Mouse (Mus musculus): Measurements from ENCODE around the gene Gm20521. TPM values are rescaled to one million over a fixed set of nuclear protein-coding genes. Genes with fewer than 3 reads are reported as not detected.

Gm20521 gene
- 2.0 and 2.2 TPM in 2 replicates for polyA plus RNA-seq (2012; rRNA removed)

DNA sequence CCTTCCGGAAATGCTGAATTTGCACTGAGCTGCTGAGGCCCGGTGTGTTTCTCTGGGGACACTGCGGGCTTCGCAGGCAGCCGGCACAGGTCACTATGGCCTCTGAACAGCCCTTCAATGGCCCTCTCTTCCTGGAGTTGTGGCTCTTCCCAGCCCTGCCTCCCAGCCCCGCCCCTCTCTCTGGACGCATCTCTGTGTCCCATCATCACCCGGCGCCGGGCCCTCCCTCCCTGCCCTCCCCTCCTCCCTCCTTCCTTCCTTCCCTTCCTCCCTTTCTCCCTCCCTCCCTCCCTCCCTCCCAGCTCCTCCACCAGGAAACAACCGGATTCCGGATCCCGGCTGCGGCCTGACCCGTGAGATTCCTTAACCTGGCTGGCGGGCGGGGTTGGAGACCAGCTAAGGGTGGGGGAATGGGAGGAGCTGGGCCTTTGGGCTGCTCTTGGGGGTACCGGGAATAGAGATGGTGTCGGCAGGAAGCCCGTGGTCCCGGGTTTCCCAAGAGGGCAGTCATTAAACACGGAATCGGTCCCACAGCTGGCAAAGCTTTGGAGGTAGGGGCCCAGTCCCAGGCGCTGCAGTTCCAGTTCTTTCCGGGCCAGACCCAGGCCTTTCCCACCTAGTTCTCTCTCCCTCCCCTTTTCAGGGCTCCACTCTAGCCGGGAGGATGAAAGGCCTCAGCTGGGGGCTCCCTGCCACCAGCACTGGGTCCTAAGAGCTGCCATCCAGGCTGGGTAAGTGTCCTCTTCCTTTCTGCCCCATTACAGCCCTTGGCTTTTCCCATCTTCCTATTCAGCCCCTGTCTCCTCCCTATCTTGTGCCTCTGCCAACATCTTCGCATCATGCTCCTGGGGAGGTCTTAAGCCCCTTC, at the start of gene Gm20521, which contains the start of gene Bcl2l2:
TSS of gene Gm20521 (plus strand) at position 288 of the 868 bp plus-strand sequence.
TSS of gene Bcl2l2 (plus strand) at position 224 of the 868 bp plus-strand sequence.
- H3K36me3 ChIP-seq (ENCODE audit: control insufficient read depth, insufficient read depth, low read length): no peaks in the 10 kb centered on the region
- peak within 1 kb of the TSS; percentile 87 for H3K27ac ChIP-seq (ENCODE audit: control insufficient read depth, insufficient read depth, low read depth, low read length)
- peaks cover 5% of the 10 kb centered on the region for H3K4me1 ChIP-seq (ENCODE audit: control insufficient read depth, insufficient read depth, low read length)
- peak within 1 kb of the TSS; percentile 82 for H3K4me3 ChIP-seq (ENCODE audit: control insufficient read depth, low read depth, low read length)
- TF ChIP-seq POLR2A (IDR thresholded peaks at IDR 0.05; ENCODE audit: control insufficient read depth, low read depth, low read length): peak; percentile 69
- TF ChIP-seq CTCF (IDR thresholded peaks at IDR 0.05; ENCODE audit: control insufficient read depth, insufficient read depth, insufficient replicate concordance, low read depth, low read length): no peak
- no peaks in the 10 kb centered on the region for H3K27me3 ChIP-seq (ENCODE audit: control insufficient read depth, insufficient read depth, low read length)

DNA sequence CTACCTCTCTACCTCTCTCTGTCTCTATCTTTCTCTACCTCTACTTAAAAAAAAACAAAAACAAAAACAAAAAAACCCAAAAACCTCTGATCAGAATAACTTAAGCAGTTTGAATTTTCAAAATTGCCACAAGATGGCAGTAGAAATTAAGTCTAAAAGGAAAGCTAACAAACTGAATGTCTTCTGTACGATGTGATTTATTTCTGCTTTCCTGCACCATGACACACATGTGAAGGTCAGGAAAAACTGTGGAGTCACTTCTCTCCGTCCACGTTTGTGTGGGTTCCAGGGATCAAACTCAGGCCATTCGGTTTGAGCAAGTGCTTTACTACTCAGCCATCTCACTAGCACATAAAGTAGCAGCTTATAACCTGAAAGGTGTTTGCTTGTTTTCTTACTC, 39.8 kb upstream of the Gm20521 start:
- TF ChIP-seq CTCF (IDR thresholded peaks at IDR 0.05; ENCODE audit: control insufficient read depth, insufficient read depth, insufficient replicate concordance, low read depth, low read length) (no peak), POLR2A (IDR thresholded peaks at IDR 0.05; ENCODE audit: control insufficient read depth, low read depth, low read length) (no peak)
- Histone ChIP-seq H3K27me3 (ENCODE audit: control insufficient read depth, insufficient read depth, low read length) (no peaks in the 10 kb centered on the region), H3K4me1 (ENCODE audit: control insufficient read depth, insufficient read depth, low read length) (no peaks in the 10 kb centered on the region)

GRCm38 (mm10) chr14:54855726-54856125, 27.5 kb upstream of the Gm20521 start:
- H3K27ac ChIP-seq (ENCODE audit: control insufficient read depth, insufficient read depth, low read depth, low read length): no peak overlapping the region
- TF ChIP-seq POLR2A (IDR thresholded peaks at IDR 0.05; ENCODE audit: control insufficient read depth, low read depth, low read length) (no peak), CTCF (IDR thresholded peaks at IDR 0.05; ENCODE audit: control insufficient read depth, insufficient read depth, insufficient replicate concordance, low read depth, low read length) (no peak)
- H3K36me3 ChIP-seq (ENCODE audit: control insufficient read depth, insufficient read depth, low read length): no peaks in the 10 kb centered on the region
- no peaks in the 10 kb centered on the region for H3K4me1 ChIP-seq (ENCODE audit: control insufficient read depth, insufficient read depth, low read length)
- no peaks in the 10 kb centered on the region for H3K27me3 ChIP-seq (ENCODE audit: control insufficient read depth, insufficient read depth, low read length)
- H3K4me3 ChIP-seq (ENCODE audit: control insufficient read depth, low read depth, low read length): no peak overlapping the region

More for the DNA sequence above, 39.8 kb upstream of the Gm20521 start:
- Histone ChIP-seq H3K4me3 (ENCODE audit: control insufficient read depth, low read depth, low read length) (no peak overlapping the region), H3K27ac (ENCODE audit: control insufficient read depth, insufficient read depth, low read depth, low read length) (no peak overlapping the region), H3K36me3 (ENCODE audit: control insufficient read depth, insufficient read depth, low read length) (no peaks in the 10 kb centered on the region)

DNA sequence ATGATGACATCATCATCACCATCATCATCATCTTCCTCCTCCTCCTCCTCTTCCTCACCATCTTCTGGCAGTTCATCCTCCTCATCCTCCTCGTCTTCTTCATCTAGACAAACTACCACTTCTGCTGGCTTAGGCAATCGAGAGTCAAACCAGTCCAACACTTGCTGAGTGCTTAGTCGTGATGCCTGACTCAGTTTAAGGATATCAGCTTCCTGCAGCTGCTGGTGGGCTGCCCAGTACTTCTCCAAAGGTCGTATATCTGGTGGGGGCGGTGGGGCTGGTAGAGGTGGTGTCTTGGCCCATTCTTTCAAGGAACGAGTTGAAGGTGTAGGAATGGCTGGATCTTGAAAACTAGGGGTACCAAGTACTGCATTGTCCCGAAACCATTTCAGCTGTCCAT, 26.5 kb upstream of the Gm20521 start:
- no peak overlapping the region for H3K4me3 ChIP-seq (ENCODE audit: control insufficient read depth, low read depth, low read length)

DNA sequence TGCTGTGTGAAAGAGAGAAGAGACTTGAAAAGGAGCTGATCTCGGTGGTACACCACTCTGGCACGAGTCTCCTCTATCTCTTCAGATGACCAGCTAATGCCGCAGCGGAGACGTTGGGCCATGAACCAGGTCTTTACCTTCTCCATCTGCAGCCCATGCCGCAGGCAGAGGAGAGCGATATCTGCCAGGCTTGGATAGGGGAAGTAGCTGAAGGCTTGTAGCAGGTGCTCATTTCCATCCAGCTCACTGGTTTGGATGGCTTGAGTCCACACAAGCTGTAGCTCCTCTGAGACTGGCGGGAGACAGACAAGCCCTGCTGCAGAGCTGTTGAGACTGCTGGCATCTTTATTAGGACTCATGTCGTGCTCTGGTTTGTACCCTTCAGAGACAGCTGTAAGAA, 25.4 kb upstream of the Gm20521 start:
- no peak for TF ChIP-seq CTCF (IDR thresholded peaks at IDR 0.05; ENCODE audit: control insufficient read depth, insufficient read depth, insufficient replicate concordance, low read depth, low read length)
- TF ChIP-seq POLR2A (IDR thresholded peaks at IDR 0.05; ENCODE audit: control insufficient read depth, low read depth, low read length): no peak
- no peak overlapping the region for H3K27ac ChIP-seq (ENCODE audit: control insufficient read depth, insufficient read depth, low read depth, low read length)
- no peaks in the 10 kb centered on the region for H3K27me3 ChIP-seq (ENCODE audit: control insufficient read depth, insufficient read depth, low read length)
- H3K36me3 ChIP-seq (ENCODE audit: control insufficient read depth, insufficient read depth, low read length): no peaks in the 10 kb centered on the region
- H3K4me3 ChIP-seq (ENCODE audit: control insufficient read depth, low read depth, low read length): no peak overlapping the region
- H3K4me1 ChIP-seq (ENCODE audit: control insufficient read depth, insufficient read depth, low read length): no peaks in the 10 kb centered on the region

More for the DNA sequence above, 26.5 kb upstream of the Gm20521 start:
- no peaks in the 10 kb centered on the region for H3K36me3 ChIP-seq (ENCODE audit: control insufficient read depth, insufficient read depth, low read length)
- H3K4me1 ChIP-seq (ENCODE audit: control insufficient read depth, insufficient read depth, low read length): no peaks in the 10 kb centered on the region
- TF ChIP-seq CTCF (IDR thresholded peaks at IDR 0.05; ENCODE audit: control insufficient read depth, insufficient read depth, insufficient replicate concordance, low read depth, low read length) (no peak), POLR2A (IDR thresholded peaks at IDR 0.05; ENCODE audit: control insufficient read depth, low read depth, low read length) (no peak)
- H3K27ac ChIP-seq (ENCODE audit: control insufficient read depth, insufficient read depth, low read depth, low read length): no peak overlapping the region
- H3K27me3 ChIP-seq (ENCODE audit: control insufficient read depth, insufficient read depth, low read length): no peaks in the 10 kb centered on the region

DNA sequence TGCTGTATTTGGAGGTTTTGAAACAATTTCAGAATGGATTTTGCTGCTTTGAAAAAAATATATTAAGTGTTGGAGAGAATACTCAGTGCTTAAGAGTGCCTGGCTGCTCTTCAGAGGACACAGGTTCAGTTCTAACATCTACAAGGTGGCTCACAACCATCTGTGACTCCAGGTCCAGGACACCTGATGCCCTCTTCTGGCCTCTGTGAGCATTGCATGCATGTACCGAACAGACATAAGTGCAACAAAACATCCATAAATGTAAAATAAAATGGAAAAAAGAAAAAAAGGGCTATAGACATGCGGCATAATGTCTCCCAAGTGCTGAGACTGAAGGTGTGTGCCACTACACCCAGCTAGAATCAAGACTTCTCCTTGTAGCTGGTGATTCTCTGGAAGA, 22.7 kb upstream of the Gm20521 start:
- Histone ChIP-seq H3K4me3 (ENCODE audit: control insufficient read depth, low read depth, low read length) (no peak overlapping the region), H3K36me3 (ENCODE audit: control insufficient read depth, insufficient read depth, low read length) (no peaks in the 10 kb centered on the region), H3K27ac (ENCODE audit: control insufficient read depth, insufficient read depth, low read depth, low read length) (no peak overlapping the region), H3K4me1 (ENCODE audit: control insufficient read depth, insufficient read depth, low read length) (peaks cover 3% of the 10 kb centered on the region), H3K27me3 (ENCODE audit: control insufficient read depth, insufficient read depth, low read length) (no peaks in the 10 kb centered on the region)
- TF ChIP-seq CTCF (IDR thresholded peaks at IDR 0.05; ENCODE audit: control insufficient read depth, insufficient read depth, insufficient replicate concordance, low read depth, low read length): peak; percentile 51; the same call in 1 of the 2 replicates
- no peak for TF ChIP-seq POLR2A (IDR thresholded peaks at IDR 0.05; ENCODE audit: control insufficient read depth, low read depth, low read length)

- Histone ChIP-seq H3K27ac (ENCODE audit: control insufficient read depth, insufficient read depth, low read depth, low read length) (peak overlapping the region; percentile 76), H3K4me1 (ENCODE audit: control insufficient read depth, insufficient read depth, low read length) (peaks cover 3% of the 10 kb centered on the region), H3K36me3 (ENCODE audit: control insufficient read depth, insufficient read depth, low read length) (no peaks in the 10 kb centered on the region), H3K4me3 (ENCODE audit: control insufficient read depth, low read depth, low read length) (peak overlapping the region; percentile 88), H3K27me3 (ENCODE audit: control insufficient read depth, insufficient read depth, low read length) (no peaks in the 10 kb centered on the region)
- TF ChIP-seq POLR2A (IDR thresholded peaks at IDR 0.05; ENCODE audit: control insufficient read depth, low read depth, low read length): peak; percentile 68
- TF ChIP-seq CTCF (IDR thresholded peaks at IDR 0.05; ENCODE audit: control insufficient read depth, insufficient read depth, insufficient replicate concordance, low read depth, low read length): no peak
Observed at GRCm38 (mm10) chr14:54863501-54864312, 19.5 kb upstream of the Gm20521 start.

Data from testis, adult 2 months (tissue).